Mouse (Mus musculus): Measurements from ENCODE around the gene Farp2. TPM values are rescaled to one million over a fixed set of nuclear protein-coding genes. Genes with fewer than 3 reads are reported as not detected.
"Not testable (repeated sequence)": the region's sequence is repeated elsewhere in the genome, so short reads cannot be mapped to it uniquely, and the experiment has no call there.

The Farp2 gene
- polyA plus RNA-seq, 1 experiment from 2014 or later, result 0.68 TPM

GRCm38 (mm10) chr1:93632723-93633122 is 120.8 kb downstream of the Farp2 start:
- DNase-seq (ENCODE audit: low spot score), result no peak

DNA sequence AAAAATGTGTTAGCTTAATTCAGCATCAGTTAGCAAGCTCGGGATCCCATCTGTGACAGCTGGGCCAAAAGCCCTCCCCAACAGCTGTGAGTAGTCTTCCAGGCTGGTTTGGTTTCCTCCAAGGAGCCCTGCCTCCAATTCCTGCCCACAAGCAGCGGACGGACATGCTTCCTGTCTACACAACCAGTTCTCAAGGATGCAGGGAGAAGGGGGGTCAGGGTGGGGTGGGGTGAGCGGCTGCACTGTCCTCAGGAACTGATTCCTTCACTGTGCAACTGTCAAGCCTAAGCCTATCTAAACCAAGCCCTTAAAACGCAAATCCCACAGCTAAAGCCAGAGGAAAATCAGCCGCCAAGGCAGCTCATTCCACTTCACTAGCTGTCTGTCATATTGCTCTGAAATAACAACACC is 122.6 kb downstream of the Farp2 start:
- peak; percentile 4 for DNase-seq (ENCODE audit: low spot score)

DNA sequence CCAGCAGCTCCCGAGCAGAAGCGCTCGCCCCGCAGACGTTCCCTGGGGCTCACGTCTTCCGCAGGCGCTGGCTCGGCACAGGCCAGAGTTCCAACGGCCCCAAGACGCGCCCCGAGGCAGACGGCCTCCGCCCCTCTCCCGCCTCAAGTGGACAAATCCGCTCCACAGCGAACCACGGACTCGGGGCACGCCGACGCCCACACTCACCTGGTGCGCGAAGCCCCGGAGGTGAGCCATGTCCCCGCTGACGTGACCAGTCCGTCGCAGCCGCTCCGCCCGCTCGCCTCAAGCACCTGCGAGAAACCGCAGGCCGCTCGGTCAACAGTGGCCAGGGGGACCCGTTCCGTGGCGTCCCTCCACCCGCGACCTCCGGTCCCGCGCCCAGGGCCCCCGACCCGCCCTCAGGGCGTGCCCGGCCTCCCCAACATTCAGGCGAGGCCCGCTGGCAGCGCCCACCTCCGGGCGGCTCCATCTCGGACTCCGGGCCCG is 123.3 kb downstream of the Farp2 start:
- DNase-seq (ENCODE audit: low spot score), result no peak

DNA sequence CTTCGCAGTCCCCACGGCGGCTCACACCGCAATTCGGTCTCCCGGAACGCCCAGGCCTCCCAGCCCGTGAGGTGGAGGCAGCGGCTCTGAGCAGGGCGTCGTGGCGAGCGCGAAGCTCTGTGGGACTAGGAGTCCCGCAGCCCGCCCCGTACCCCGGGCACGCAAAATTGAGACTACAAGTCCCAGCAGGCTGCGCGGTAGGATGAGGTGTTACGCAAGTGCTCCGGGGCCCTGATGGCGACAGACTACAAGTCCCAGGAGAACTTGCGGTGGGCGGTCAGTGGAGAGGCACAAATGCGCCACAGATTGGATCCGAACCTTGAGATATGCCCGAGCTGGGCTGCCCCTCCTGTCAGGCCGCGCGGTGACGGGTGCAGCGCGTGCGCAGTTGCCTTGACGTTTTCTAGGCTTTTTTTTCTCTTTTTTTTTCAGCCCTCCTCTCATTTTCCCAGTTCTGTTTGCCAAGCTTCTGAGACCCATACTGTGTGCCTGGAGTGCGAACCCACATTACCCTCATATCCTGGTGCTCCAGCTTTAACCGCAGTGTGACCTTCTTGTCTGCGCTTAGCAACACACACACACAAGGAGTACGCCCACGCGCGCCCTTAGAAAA is 123.8 kb downstream of the Farp2 start:
- peak; percentile 98 for DNase-seq (ENCODE audit: low spot score)

DNA sequence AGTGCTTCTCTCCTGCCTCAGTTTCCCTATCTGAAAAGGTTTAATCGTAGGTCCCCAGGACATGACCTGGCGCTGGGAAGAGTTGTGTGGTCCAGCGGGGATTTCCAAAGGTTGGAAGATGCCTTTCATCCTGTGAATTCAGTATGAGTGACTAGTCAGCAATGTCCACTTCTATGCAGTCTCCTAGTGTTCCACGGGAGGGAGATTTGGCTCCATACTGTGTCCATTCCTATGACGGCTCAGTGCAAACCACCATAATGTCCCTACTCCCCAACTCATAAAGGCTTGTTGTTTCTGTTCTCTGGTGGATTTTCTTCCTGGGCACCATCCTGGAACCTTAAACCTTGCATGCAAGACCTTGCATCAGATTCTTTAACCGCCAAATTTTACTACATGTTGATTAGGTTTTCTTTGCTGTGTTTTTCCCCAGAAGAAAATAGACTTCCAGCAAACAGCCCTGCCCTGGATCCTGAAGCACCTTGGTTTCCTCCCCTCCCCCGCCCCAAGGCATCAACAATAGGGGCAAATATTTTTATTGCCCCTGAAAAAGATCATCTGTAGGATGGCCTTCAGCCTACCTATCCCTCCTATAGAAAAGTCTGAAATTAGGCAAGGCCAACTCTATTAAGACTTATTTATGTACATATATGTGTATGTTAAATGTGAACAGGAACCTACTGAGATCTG is 124.5 kb downstream of the Farp2 start:
- DNase-seq (ENCODE audit: low spot score), result no peak

DNA sequence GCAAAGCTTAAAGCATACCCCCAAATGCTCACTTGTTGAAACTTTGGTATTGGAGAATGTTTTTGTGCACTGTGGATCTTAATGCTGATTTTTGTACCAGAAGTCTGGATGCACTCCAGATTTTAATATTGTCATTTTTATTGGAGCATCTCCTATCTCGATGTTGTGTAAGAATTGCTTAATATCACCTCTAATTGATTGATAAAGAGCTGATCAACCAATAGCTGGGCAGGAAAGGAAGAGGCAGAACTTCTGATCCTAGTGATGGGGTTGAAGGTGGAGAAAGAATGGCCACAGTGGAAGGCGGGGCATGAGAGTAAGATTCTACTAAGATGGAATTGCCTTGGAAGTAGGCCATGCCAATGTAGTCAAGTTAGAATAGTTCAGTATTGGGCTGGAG is 130.1 kb downstream of the Farp2 start:
- no peak for DNase-seq (ENCODE audit: low spot score)

DNA sequence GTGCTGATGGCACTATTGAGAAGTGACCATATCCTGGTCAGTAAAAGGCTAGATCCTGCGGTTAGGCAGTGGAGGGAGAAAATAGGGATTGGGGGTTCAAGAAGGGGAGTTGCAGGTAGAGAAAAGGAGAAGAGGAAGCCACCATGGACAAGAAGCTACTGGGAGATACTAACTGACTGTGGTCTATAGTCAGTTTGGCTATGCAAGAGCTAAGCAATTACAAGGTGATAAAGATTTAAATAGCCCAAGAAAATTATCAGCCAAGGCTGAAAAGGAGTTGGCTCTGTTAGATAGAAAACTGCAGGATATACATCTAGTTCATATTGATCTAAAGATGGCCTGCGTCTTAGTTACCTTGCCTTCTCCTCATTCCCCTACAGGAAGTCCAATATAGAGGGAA is 130.8 kb downstream of the Farp2 start:
- DNase-seq (ENCODE audit: low spot score), result no peak

- no peak for DNase-seq (ENCODE audit: low spot score)
Observed at GRCm38 (mm10) chr1:93649604-93650172, 137.8 kb downstream of the Farp2 start.

- DNase-seq (ENCODE audit: low spot score), result no peak
Observed at GRCm38 (mm10) chr1:93654275-93654674, 142.4 kb downstream of the Farp2 start.

- DNase-seq (ENCODE audit: low spot score), result no peak
Observed at GRCm38 (mm10) chr1:93654798-93655197, 142.9 kb downstream of the Farp2 start.

- DNase-seq (ENCODE audit: low spot score), result no peak
Observed at GRCm38 (mm10) chr1:93656325-93657024, 144.6 kb downstream of the Farp2 start.

DNA sequence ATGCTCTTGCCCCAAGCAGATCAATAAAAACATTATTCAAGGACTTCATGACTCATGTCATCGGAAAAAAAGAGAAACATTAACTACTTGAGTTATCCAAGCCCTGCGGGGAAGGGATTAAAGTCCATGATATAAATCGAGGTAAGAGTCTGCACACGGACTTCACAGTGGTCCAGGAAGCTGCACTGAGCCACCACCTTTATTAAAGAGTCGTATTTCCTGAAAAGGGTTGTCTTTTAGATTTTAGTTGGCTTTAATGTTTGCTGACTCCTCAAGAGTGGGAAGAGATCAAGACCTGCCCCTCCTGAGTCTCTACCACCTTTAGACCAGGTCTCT is 145.1 kb downstream of the Farp2 start:
- no peak for DNase-seq (ENCODE audit: low spot score)

DNA sequence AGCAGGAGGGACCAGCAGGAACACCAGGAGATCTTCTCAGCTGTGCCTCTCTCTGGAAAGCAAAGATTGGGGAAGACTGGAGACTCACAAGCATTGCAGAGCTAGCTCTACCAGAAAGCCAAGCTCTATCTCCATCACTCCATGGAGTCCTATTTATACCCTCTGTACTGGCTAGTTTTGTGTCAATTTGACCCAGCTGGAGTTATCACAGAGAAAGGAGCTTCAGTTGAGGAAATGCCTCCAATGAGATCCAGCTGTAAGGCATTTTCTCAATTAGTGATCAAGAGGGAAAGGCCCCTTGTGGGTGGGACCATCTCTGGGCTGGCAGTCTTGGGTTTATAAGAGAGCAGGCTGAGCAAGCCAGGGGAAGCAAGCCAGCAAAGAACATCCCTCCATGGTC is 146.7 kb downstream of the Farp2 start, which contains the start of gene Stk25:
Gene Stk25, minus strand, starts transcription at position 101 of the 400 bp plus-strand sequence.
- DNase-seq (ENCODE audit: low spot score), result not testable (repeated sequence)

- peak; percentile 59 for DNase-seq (ENCODE audit: low spot score)
Observed at GRCm38 (mm10) chr1:93667760-93668400, 156.0 kb downstream of the Farp2 start.

DNA sequence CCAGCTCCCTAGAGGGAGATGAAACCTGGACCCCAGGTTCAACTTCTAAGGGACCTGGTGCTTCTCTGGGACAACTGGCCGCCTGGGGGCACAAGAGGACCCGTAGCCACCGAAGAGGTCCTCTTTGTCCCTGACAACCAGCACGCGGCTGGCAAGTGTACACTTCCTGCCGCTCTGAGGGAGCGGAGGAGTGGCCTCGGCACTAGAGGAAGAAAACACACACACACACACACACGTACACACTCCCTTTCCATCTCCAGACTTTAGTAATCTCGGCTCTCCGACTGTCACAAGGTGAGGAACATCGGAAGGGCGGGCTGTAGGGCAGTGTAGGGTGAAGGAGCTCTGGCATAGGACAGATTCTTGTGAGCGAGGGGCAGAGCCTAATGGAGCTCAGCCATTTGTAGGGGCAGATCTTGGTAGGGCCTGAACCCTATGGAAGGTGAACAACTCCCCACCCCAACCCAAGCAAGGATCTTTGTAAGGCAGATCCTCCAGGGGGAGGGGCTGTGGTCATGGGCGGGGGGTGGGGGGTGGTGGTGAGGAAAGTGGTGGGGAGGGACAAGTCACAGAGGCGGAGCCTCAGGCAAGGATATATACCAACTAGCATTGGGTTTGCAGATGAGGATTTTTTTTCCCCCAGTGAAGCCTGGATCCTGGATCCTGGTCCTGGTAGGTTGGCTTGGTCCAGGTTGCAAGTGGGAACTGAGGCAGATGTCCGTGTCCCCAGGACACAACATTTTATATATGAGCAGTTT is 157.1 kb downstream of the Farp2 start:
- peak; percentile 67 for DNase-seq (ENCODE audit: low spot score)

- DNase-seq (ENCODE audit: low spot score), result no peak
Observed at GRCm38 (mm10) chr1:93669941-93670340, 158.1 kb downstream of the Farp2 start.

Other genes starting within 250 kb of the Farp2 start
- gene Mterf4, start 206.2 kb upstream of the Farp2 start, polyA plus RNA-seq (2015; fragmentation: Nextera tagmentation; extraction: Ambion mirVana), result 20.1 and 21.5 TPM in 2 replicates
- 59.0 and 63.3 TPM in 2 replicates for gene Ppp1r7, start 169.2 kb upstream of the Farp2 start, polyA plus RNA-seq (2015; fragmentation: Nextera tagmentation; extraction: Ambion mirVana)
- 7.3 and 8.6 TPM in 2 replicates for gene Pask, start 168.6 kb upstream of the Farp2 start, polyA plus RNA-seq (2015; fragmentation: Nextera tagmentation; extraction: Ambion mirVana)
- 0.13 and 0.23 TPM in 2 replicates for gene Ano7, start 138.1 kb upstream of the Farp2 start, polyA plus RNA-seq (2015; fragmentation: Nextera tagmentation; extraction: Ambion mirVana)
- 87.6 and 87.8 TPM in 2 replicates for gene Hdlbp, start 33.3 kb upstream of the Farp2 start, polyA plus RNA-seq (2015; fragmentation: Nextera tagmentation; extraction: Ambion mirVana)
- 79.1 and 82.9 TPM in 2 replicates for gene Stk25, start 146.6 kb downstream of the Farp2 start, polyA plus RNA-seq (2015; fragmentation: Nextera tagmentation; extraction: Ambion mirVana)
- gene Bok, start 173.6 kb downstream of the Farp2 start, polyA plus RNA-seq (2015; fragmentation: Nextera tagmentation; extraction: Ambion mirVana), result 32.3 and 39.8 TPM in 2 replicates
- 72.8 and 76.0 TPM in 2 replicates for gene Atg4b, start 239.4 kb downstream of the Farp2 start, polyA plus RNA-seq (2015; fragmentation: Nextera tagmentation; extraction: Ambion mirVana)
- 30.6 and 31.6 TPM in 2 replicates for gene Thap4, start 242.8 kb downstream of the Farp2 start, polyA plus RNA-seq (2015; fragmentation: Nextera tagmentation; extraction: Ambion mirVana)

Data from thymus, postnatal 0 days (tissue).